Mouse (Mus musculus) MN1 (cell line): ENCODE measurements around the gene Ror2.

Source experiments
- DNase-seq: peaks from one replicate; pipeline ENCODE4 v3.0.0-alpha.2; 2016; ENCODE audit warnings: low spot score

The Ror2 gene

DNA sequence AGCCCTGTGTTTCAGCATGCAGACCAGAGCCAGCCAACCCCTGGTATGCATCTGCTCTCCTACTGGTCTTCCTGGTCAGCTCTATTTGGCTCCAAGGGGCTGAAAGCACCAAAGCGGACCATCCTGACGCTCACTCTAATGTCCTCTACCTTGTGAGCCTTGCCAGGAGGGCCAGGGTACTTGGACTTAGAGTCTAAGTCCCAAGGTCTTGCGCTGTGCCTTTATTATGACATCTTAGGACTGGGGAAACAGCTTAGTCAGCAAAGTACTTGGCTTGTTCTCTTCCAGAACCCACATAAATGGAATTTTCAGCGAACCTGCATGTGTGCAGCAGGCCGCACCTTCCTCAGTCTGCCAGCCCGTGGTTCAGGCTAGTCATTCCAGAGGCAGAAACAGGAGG lies 93.6 kb downstream of the Ror2 start:
- no peak for DNase-seq

- DNase-seq, result no peak
These were observed 94.3 kb downstream of the Ror2 start for GRCm38 (mm10) chr13:53191657-53192056.

DNA sequence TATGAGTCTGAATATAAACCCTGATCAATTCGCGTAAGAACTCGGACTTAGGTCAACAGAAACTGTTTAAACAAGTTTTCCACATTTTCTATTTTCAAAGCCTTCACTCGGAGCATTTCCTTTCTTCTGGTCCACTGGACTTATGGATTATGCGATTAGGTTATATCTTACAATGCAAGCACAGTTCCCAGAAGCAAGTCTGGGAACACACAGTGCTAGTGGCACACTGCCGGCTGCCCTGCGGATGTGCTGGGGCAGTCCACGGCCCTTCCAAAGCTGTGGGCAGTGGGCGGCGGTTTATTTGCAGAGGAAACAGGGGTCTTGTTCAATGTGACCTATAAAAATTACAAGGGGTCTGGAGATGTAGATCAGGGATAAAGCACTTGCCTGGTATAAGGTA lies 97.0 kb downstream of the Ror2 start:
- no peak for DNase-seq

DNA sequence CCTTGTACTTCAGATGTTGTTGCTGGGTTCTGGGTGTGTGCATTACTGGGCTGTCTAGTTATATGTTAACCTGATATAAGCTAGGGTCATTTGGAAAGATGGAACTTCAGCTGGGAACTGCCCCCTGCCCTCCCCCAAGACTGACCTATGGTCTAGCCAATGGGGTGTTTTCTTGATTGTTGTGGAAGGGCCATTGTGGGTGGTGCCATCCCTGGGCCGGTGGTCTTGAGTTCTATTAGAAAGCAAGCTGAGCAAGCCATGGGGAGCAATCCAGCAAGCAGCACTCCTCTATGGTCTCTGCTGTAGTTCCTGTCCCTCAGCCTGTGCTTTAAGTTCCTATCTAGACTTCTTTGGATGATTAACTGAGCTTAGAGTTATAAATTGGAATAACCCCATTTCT lies 101.1 kb downstream of the Ror2 start:
- no peak for DNase-seq

- DNase-seq, result no peak
These were observed 101.8 kb downstream of the Ror2 start for GRCm38 (mm10) chr13:53184149-53184548.

DNA sequence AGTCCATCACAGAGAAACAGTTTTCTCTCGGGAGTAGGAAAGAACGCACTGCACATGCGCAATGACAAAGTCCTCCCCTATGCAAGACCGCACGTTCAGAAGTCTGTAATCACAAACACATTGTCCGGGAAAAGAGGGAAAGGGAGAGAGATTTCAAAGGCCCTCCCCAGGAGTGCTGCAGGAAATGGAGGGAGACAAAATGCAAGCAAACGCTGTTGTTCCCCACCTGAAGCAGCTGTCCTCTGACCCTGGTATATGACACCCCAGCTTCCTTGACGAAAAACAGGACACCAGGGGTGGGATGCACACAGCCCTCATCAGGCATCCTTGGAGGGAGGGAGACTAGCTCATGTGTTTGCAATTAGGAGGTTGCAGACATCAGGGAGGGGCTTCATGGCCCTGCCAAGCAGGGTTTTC lies 102.8 kb downstream of the Ror2 start:
- no peak for DNase-seq

GRCm38 (mm10) chr13:53178594-53178993 lies 107.3 kb downstream of the Ror2 start:
- no peak for DNase-seq

- DNase-seq, result no peak
These were observed 107.8 kb downstream of the Ror2 start for GRCm38 (mm10) chr13:53178171-53178570.

DNA sequence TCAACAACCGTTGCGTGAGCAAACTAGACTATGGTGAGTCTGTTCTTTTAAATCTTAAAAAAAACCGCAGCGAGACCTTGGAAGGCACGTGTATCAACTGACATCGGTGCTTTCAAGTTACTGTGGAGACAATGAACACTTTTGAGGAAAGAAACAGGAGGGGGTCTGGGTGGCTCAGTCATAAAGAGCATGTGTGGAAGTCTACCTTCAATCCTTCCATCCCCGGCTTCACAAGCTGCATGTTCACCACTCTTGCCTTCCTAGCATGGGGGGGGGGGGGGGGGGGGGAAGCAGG lies 108.6 kb downstream of the Ror2 start:
- no peak for DNase-seq

GRCm38 (mm10) chr13:53176695-53177423 lies 109.1 kb downstream of the Ror2 start:
- no peak for DNase-seq

DNA sequence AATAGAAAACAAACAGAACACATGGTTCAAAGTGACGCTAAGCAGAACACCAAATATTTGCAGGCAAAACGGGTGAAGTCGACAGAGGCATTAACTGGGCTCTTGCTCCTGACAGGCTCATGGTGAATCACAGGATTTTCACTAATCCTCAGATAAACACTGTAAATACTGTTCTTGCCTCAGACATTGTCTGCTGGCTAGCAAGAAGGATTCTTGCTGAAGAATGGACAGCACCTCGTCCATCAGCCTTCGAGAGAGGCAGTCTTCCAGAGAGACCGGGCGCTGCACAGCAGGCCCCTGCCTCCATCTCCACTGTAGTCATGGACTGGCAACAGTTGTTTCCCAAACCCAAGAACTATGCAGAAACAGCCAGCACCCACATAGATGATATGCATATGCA lies 110.9 kb downstream of the Ror2 start:
- DNase-seq, result no peak

- DNase-seq, result no peak
These were observed 122.3 kb downstream of the Ror2 start for GRCm38 (mm10) chr13:53163671-53164070.

DNA sequence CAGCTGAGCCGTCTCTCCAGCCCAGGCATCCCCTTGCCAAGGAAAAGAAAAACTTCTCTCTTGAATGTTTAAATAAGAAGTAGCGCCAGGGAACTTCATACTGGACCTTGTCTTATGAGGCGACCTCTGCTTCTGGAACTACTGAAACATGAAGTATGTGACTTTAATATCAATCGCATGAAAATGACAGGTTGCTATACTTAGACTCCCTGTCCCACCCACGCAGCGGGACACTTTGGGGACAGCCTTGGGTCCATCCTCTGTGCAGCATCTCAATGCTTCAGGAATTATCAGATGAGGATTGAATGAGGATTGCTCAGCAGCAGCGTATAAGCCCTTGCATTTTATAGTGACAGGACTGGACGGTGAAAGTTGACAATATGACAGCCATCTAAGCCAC lies 122.9 kb downstream of the Ror2 start:
- DNase-seq, result no peak

DNA sequence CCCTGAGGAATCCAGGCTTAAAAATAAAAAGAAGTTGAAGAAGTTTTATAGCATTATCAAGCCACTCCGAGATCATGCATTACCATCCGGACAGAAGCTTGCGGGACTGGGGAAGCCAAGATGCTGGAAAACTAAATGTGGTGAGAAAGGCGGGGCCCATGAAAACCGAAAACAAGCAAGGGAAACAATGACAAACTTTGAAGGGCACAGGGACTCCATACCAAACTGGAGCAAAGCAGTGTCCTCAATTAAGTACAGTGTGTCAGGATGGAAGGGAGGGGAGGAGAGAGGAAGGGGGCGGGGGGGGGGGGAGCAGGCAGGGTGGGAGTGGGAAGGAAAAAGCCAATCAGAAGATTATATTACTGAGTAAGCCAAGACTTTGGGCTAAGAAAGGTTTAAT lies 126.4 kb downstream of the Ror2 start:
- DNase-seq, result no peak

- no peak for DNase-seq
These were observed 127.4 kb downstream of the Ror2 start for GRCm38 (mm10) chr13:53158405-53159005.

- no peak for DNase-seq
These were observed 129.0 kb downstream of the Ror2 start for GRCm38 (mm10) chr13:53156911-53157310.

DNA sequence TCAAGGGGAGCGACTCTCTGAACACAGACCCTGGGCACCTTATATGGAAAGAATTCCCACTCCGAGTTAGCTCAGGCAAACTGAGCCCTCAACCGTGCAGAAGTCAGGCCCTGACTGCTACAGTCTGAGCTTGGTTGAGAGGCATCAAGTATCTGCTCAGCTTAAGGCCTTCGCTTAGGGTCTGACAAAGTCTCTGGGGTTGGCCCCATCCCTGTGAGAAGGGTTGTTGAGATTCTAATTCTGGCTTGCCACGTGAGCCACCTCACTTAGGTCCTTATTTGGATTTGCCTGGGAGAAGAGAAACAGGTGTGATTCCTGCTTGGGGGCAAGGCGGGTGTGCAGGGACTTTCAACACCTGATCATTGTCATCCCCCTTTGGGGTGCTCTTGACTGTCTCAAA lies 129.6 kb downstream of the Ror2 start:
- DNase-seq, result no peak

GRCm38 (mm10) chr13:53145511-53145910 lies 140.4 kb downstream of the Ror2 start:
- DNase-seq, result no peak

DNA sequence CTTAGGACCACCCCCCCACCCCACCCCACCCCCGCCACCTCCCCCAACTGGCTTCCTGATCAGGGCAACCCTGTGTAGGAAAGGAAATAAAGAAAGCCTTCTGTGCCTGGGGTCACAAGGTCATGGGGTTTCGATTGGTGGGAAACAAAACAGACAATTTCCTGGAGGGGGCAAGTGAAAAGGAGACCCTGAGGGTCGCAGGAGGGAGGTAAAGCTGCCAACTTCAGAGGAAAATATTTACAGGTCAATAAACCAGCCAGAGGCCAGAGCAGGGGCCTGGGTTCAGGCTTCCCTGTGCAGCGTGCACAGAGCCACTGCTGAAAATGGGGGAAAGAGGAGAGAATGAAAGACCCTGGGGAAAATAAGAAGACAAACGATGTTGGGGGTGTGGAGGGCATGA lies 142.8 kb downstream of the Ror2 start:
- no peak for DNase-seq

- no peak for DNase-seq
These were observed 143.7 kb downstream of the Ror2 start for GRCm38 (mm10) chr13:53142268-53142667.

DNA sequence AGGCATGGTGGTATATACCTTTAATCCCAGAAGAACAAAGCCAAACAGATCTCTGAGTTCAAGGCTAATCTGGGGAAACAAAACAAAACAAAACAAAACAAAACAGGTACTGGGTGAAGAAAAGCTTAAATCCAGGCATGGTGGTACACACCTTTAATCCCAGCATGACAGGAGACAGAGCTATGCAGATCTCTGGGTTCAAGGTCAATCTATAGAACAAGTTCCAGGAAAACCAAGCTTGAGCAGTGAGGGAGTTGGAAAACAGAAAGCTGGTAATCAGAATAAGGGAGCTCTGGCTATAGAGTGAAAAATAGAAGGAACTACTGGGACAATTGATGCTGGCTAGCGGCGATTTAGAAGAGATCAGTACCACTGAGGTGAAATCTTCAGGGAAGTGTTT lies 145.6 kb downstream of the Ror2 start:
- DNase-seq, result no peak

DNA sequence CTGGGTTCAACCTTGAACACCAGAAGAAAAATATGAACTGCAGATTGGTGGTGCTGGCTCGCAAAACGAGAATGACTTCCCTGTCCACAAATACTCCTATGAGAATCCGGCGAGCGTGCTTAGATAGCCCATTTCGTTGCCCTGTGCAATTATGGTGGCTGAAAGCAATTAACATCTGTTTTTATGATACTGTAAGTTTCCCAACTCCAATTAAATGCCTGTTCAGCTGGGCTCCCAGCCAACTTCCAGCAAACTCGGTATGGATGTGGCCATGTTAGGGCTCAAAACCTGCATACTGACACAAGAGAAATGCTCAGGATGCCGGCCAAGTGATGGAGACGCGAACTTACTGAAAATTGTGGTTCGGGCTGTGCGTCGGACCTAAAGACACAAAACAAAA lies 155.4 kb downstream of the Ror2 start:
- DNase-seq, result no peak

DNA sequence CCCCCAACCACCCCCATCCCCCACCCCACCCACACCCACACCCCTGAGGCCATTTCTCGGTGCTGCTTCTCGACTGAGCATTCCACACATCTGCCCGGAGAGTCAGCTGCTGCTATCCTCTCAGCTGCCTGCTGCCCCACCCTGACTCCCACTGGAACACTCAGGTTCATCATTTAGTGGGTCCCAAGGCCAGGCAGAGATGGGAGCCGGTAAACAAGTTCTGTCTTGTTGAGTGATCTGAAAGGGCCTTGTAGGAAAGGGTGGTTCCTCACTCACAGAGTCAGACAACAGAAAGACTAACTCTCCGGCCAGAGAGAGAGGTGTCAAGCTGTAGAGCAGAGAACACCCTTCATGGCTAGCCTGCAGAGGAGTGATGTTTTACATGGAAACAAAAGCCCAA lies 155.9 kb downstream of the Ror2 start:
- DNase-seq, result no peak

DNA sequence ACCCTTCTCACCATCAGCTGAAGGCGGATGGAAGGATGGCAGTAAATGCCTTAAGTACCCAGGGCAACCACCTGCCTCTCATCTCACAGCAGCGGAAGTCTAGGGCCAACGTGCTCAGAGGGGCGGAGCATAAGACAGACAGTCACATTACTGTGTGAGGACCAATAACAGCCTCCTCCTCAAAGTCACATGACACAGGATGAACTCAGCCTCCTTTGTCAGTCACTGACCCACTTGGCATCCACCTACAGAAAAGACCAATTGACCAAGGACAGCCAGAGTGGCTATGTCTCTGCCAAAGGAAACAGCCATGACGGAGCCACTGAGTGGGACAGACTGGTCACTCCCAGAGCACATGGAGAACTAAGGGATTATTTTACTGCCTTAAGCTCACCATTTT lies 160.3 kb downstream of the Ror2 start:
- DNase-seq, result no peak
